Mouse (Mus musculus): ENCODE results near the gene RPS10-NUDT3. TPM values are rescaled to one million over a fixed set of nuclear protein-coding genes. Genes with fewer than 3 reads are reported as not detected.
A peak's percentile ranks its signal among the peaks of the same experiment; 100 is the strongest.
"Not testable (repeated sequence)": the region's sequence is repeated elsewhere in the genome, so short reads cannot be mapped to it uniquely, and the experiment has no call there.

The RPS10-NUDT3 gene
- polyA plus RNA-seq, 1 experiment from 2014 or later = not detected

GRCm38 (mm10) chr17:27645807-27646206 lies 10.8 kb upstream of the RPS10-NUDT3 start:
- Histone ChIP-seq H3K27me3 (ENCODE audit: control insufficient read depth, insufficient read depth, low read length) (no peaks in the 10 kb centered on the region; the same call in 1 of the 2 replicates), H3K36me3 (ENCODE audit: control insufficient read depth, insufficient read depth, low read length) (no peaks in the 10 kb centered on the region), H3K4me2 (replicated peaks; ENCODE audit: low read depth) (no peak overlapping the region), H3K9ac (ENCODE audit: low read length) (no peak overlapping the region), H3K9me3 (ENCODE audit: control insufficient read depth, low read length) (no peaks in the 10 kb centered on the region), H3K4me1 (replicated peaks; ENCODE audit: control insufficient read depth, insufficient read depth) (no peaks in the 10 kb centered on the region), H3K27ac (replicated peaks) (no peak overlapping the region), H3K4me3 (ENCODE audit: low read depth, low read length) (no peak overlapping the region)
- TF ChIP-seq CTCF (IDR thresholded peaks at IDR 0.05; ENCODE audit: low read depth) = no peak
- no peak for TF ChIP-seq EP300 (optimal IDR thresholded peaks at IDR 0.05)
- WGBS = 40% methylated on average over 7 of the region's 7 CpGs
- no peak for DNase-seq (ENCODE audit: low spot score)
- ATAC-seq (ENCODE audit: low FRiP score, low TSS enrichment) = no peak

GRCm38 (mm10) chr17:27644572-27644971 lies 9.6 kb upstream of the RPS10-NUDT3 start:
- Histone ChIP-seq H3K27me3 (ENCODE audit: control insufficient read depth, insufficient read depth, low read length) (no peaks in the 10 kb centered on the region; the same call in 1 of the 2 replicates), H3K4me2 (replicated peaks; ENCODE audit: low read depth) (no peak overlapping the region), H3K9ac (ENCODE audit: low read length) (no peak overlapping the region), H3K4me3 (ENCODE audit: low read depth, low read length) (no peak overlapping the region), H3K36me3 (ENCODE audit: control insufficient read depth, insufficient read depth, low read length) (no peaks in the 10 kb centered on the region), H3K27ac (replicated peaks) (no peak overlapping the region), H3K4me1 (replicated peaks; ENCODE audit: control insufficient read depth, insufficient read depth) (no peaks in the 10 kb centered on the region), H3K9me3 (ENCODE audit: control insufficient read depth, low read length) (no peaks in the 10 kb centered on the region)
- 47% methylated on average over 2 of the region's 2 CpGs for WGBS
- ATAC-seq (ENCODE audit: low FRiP score, low TSS enrichment) (no peak), DNase-seq (ENCODE audit: low spot score) (no peak)
- TF ChIP-seq EP300 (optimal IDR thresholded peaks at IDR 0.05) (no peak), CTCF (IDR thresholded peaks at IDR 0.05; ENCODE audit: low read depth) (peak; percentile 41)

- no peak for DNase-seq (ENCODE audit: low spot score)
- Histone ChIP-seq H3K4me2 (replicated peaks; ENCODE audit: low read depth) (no peak overlapping the region), H3K9me3 (ENCODE audit: control insufficient read depth, low read length) (no peaks in the 10 kb centered on the region), H3K4me3 (ENCODE audit: low read depth, low read length) (no peak overlapping the region), H3K27ac (replicated peaks) (no peak overlapping the region), H3K9ac (ENCODE audit: low read length) (no peak overlapping the region), H3K36me3 (ENCODE audit: control insufficient read depth, insufficient read depth, low read length) (no peaks in the 10 kb centered on the region), H3K27me3 (ENCODE audit: control insufficient read depth, insufficient read depth, low read length) (no peaks in the 10 kb centered on the region; the same call in 1 of the 2 replicates), H3K4me1 (replicated peaks; ENCODE audit: control insufficient read depth, insufficient read depth) (no peaks in the 10 kb centered on the region)
- ATAC-seq (ENCODE audit: low FRiP score, low TSS enrichment) = no peak
- no peak for TF ChIP-seq EP300 (optimal IDR thresholded peaks at IDR 0.05)
- TF ChIP-seq CTCF (IDR thresholded peaks at IDR 0.05; ENCODE audit: low read depth) = no peak
- WGBS = 82% methylated on average over 9 of the region's 9 CpGs
These were observed 8.7 kb upstream of the RPS10-NUDT3 start for GRCm38 (mm10) chr17:27643756-27644155.

GRCm38 (mm10) chr17:27643101-27643500 lies 8.1 kb upstream of the RPS10-NUDT3 start:
- TF ChIP-seq CTCF (IDR thresholded peaks at IDR 0.05; ENCODE audit: low read depth) = no peak
- TF ChIP-seq EP300 (optimal IDR thresholded peaks at IDR 0.05) = no peak
- no peak for DNase-seq (ENCODE audit: low spot score)
- H3K4me2 ChIP-seq (replicated peaks; ENCODE audit: low read depth) = no peak overlapping the region
- H3K4me1 ChIP-seq (replicated peaks; ENCODE audit: control insufficient read depth, insufficient read depth) = no peaks in the 10 kb centered on the region
- no peaks in the 10 kb centered on the region for H3K9me3 ChIP-seq (ENCODE audit: control insufficient read depth, low read length)
- no peak for ATAC-seq (ENCODE audit: low FRiP score, low TSS enrichment)
- no peak overlapping the region for H3K27ac ChIP-seq (replicated peaks)
- no peaks in the 10 kb centered on the region for H3K36me3 ChIP-seq (ENCODE audit: control insufficient read depth, insufficient read depth, low read length)
- H3K9ac ChIP-seq (ENCODE audit: low read length) = no peak overlapping the region; the same call in 1 of the 2 replicates
- no peaks in the 10 kb centered on the region; the same call in 1 of the 2 replicates for H3K27me3 ChIP-seq (ENCODE audit: control insufficient read depth, insufficient read depth, low read length)
- H3K4me3 ChIP-seq (ENCODE audit: low read depth, low read length) = no peak overlapping the region
- WGBS = 32% methylated on average over 6 of the region's 6 CpGs

GRCm38 (mm10) chr17:27642491-27643062 lies 7.6 kb upstream of the RPS10-NUDT3 start:
- Histone ChIP-seq H3K27ac (replicated peaks) (no peak overlapping the region), H3K9me3 (ENCODE audit: control insufficient read depth, low read length) (no peaks in the 10 kb centered on the region), H3K4me2 (replicated peaks; ENCODE audit: low read depth) (no peak overlapping the region), H3K4me3 (ENCODE audit: low read depth, low read length) (no peak overlapping the region), H3K27me3 (ENCODE audit: control insufficient read depth, insufficient read depth, low read length) (no peaks in the 10 kb centered on the region; the same call in 1 of the 2 replicates), H3K36me3 (ENCODE audit: control insufficient read depth, insufficient read depth, low read length) (no peaks in the 10 kb centered on the region), H3K4me1 (replicated peaks; ENCODE audit: control insufficient read depth, insufficient read depth) (no peaks in the 10 kb centered on the region), H3K9ac (ENCODE audit: low read length) (no peak overlapping the region; the same call in 1 of the 2 replicates)
- no peak for TF ChIP-seq EP300 (optimal IDR thresholded peaks at IDR 0.05)
- no peak for TF ChIP-seq CTCF (IDR thresholded peaks at IDR 0.05; ENCODE audit: low read depth)
- ATAC-seq (ENCODE audit: low FRiP score, low TSS enrichment) (peak; percentile 44; the same call in 1 of the 2 replicates), DNase-seq (ENCODE audit: low spot score) (no peak)
- WGBS = 15% methylated on average over 12 of the region's 12 CpGs

GRCm38 (mm10) chr17:27639851-27640250 lies 4.8 kb upstream of the RPS10-NUDT3 start:
- not testable (repeated sequence) for H3K4me1 ChIP-seq (replicated peaks; ENCODE audit: control insufficient read depth, insufficient read depth); H3K36me3 ChIP-seq (ENCODE audit: control insufficient read depth, insufficient read depth, low read length); H3K4me2 ChIP-seq (replicated peaks; ENCODE audit: low read depth); ATAC-seq (ENCODE audit: low FRiP score, low TSS enrichment); H3K4me3 ChIP-seq (ENCODE audit: low read depth, low read length); H3K9ac ChIP-seq (ENCODE audit: low read length); H3K27ac ChIP-seq (replicated peaks); DNase-seq (ENCODE audit: low spot score); H3K27me3 ChIP-seq (ENCODE audit: control insufficient read depth, insufficient read depth, low read length); H3K9me3 ChIP-seq (ENCODE audit: control insufficient read depth, low read length)
- WGBS = 91% methylated on average over 6 of the region's 6 CpGs
- TF ChIP-seq CTCF (IDR thresholded peaks at IDR 0.05; ENCODE audit: low read depth) = peak; percentile 23; the same call in 1 of the 2 replicates

All from stomach, postnatal 0 days (tissue).